Mouse (Mus musculus): Measurements from ENCODE around the gene Abcb8. TPM values are rescaled to one million over a fixed set of nuclear protein-coding genes. Genes with fewer than 3 reads are reported as not detected.

The Abcb8 gene
- polyA plus RNA-seq, 1 experiment = 51.0 TPM

GRCm38 (mm10) chr5:24417587-24417986, 24.1 kb downstream of the Abcb8 start:
- no peak for DNase-seq (ENCODE audit: low read depth)
- no peak for TF ChIP-seq POLR2A (IDR thresholded peaks at IDR 0.05; ENCODE audit: borderline replicate concordance, extremely low read depth, insufficient read depth, insufficient read length, poor library complexity, severe bottlenecking)
- TF ChIP-seq CTCF (IDR thresholded peaks at IDR 0.05; ENCODE audit: borderline replicate concordance, extremely low read depth, insufficient read depth, insufficient read length) = no peak

- TF ChIP-seq CTCF (IDR thresholded peaks at IDR 0.05; ENCODE audit: borderline replicate concordance, extremely low read depth, insufficient read depth, insufficient read length) (no peak), POLR2A (IDR thresholded peaks at IDR 0.05; ENCODE audit: borderline replicate concordance, extremely low read depth, insufficient read depth, insufficient read length, poor library complexity, severe bottlenecking) (no peak)
- no peak for DNase-seq (ENCODE audit: low read depth)
Measured at GRCm38 (mm10) chr5:24420381-24420780, 26.9 kb downstream of the Abcb8 start.

GRCm38 (mm10) chr5:24423129-24424003, 29.9 kb downstream of the Abcb8 start, which contains the start of the genes Cdk5 and Slc4a2:
Cdk5 (minus strand) TSS chr5:24423530.
Slc4a2 (plus strand) TSS chr5:24423837.
- peak; percentile 100 for DNase-seq (ENCODE audit: low read depth)
- TF ChIP-seq POLR2A (IDR thresholded peaks at IDR 0.05; ENCODE audit: borderline replicate concordance, extremely low read depth, insufficient read depth, insufficient read length, poor library complexity, severe bottlenecking) (peak; percentile 22; the same call in 1 of the 2 replicates), CTCF (IDR thresholded peaks at IDR 0.05; ENCODE audit: borderline replicate concordance, extremely low read depth, insufficient read depth, insufficient read length) (no peak)

DNA sequence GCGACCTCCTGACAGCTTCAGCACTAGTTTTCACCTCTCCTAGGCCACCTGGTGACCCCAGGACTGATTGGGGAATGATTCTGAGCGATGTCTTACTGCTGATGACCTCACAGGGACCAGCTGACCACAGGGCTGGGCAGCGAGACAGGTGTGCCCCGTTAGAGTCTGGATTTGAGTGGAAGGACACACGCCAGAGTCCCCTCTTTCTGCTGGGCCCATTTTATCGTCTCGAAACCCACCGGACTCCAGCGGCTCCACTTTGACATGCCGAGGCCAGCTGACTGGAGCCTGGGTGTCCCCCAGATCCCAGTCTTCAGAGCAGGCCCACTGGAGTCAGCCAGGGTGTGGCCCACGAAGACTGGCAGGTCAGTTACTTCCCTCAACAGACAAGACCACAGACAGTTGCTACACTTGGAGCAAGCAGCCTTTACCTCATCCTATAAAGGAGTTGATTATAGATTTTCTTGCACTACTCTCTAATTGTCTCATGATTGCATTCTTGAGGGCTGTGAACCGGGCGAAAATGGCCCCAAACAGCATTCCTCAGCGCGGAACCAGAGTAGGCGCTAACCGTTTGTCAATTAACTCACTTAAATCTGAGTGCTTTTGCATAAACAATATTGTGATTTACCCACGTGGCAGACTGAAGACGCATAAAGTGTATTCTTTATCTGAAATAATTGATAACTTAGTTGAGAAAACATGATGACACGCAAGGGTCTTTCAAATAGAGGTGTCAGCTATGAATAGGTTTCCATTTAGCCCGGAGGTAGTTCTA, 30.7 kb downstream of the Abcb8 start:
- TF ChIP-seq POLR2A (IDR thresholded peaks at IDR 0.05; ENCODE audit: borderline replicate concordance, extremely low read depth, insufficient read depth, insufficient read length, poor library complexity, severe bottlenecking) = no peak
- no peak for TF ChIP-seq CTCF (IDR thresholded peaks at IDR 0.05; ENCODE audit: borderline replicate concordance, extremely low read depth, insufficient read depth, insufficient read length)
- peak; percentile 22 for DNase-seq (ENCODE audit: low read depth)

GRCm38 (mm10) chr5:24424861-24425411, 31.5 kb downstream of the Abcb8 start:
- peak; percentile 91 for DNase-seq (ENCODE audit: low read depth)
- peak; percentile 66; the same call in 1 of the 2 replicates for TF ChIP-seq POLR2A (IDR thresholded peaks at IDR 0.05; ENCODE audit: borderline replicate concordance, extremely low read depth, insufficient read depth, insufficient read length, poor library complexity, severe bottlenecking)
- TF ChIP-seq CTCF (IDR thresholded peaks at IDR 0.05; ENCODE audit: borderline replicate concordance, extremely low read depth, insufficient read depth, insufficient read length) = no peak

- DNase-seq (ENCODE audit: low read depth) = peak; percentile 59
- TF ChIP-seq CTCF (IDR thresholded peaks at IDR 0.05; ENCODE audit: borderline replicate concordance, extremely low read depth, insufficient read depth, insufficient read length) (0 out of 2 replicates have a peak, but pooled peaks have one; percentile 15), POLR2A (IDR thresholded peaks at IDR 0.05; ENCODE audit: borderline replicate concordance, extremely low read depth, insufficient read depth, insufficient read length, poor library complexity, severe bottlenecking) (no peak)
Measured at GRCm38 (mm10) chr5:24425421-24426036, 32.1 kb downstream of the Abcb8 start.

- TF ChIP-seq POLR2A (IDR thresholded peaks at IDR 0.05; ENCODE audit: borderline replicate concordance, extremely low read depth, insufficient read depth, insufficient read length, poor library complexity, severe bottlenecking) (no peak), CTCF (IDR thresholded peaks at IDR 0.05; ENCODE audit: borderline replicate concordance, extremely low read depth, insufficient read depth, insufficient read length) (no peak)
- DNase-seq (ENCODE audit: low read depth) = peak; percentile 58
Measured at GRCm38 (mm10) chr5:24426037-24426432, 32.6 kb downstream of the Abcb8 start.

DNA sequence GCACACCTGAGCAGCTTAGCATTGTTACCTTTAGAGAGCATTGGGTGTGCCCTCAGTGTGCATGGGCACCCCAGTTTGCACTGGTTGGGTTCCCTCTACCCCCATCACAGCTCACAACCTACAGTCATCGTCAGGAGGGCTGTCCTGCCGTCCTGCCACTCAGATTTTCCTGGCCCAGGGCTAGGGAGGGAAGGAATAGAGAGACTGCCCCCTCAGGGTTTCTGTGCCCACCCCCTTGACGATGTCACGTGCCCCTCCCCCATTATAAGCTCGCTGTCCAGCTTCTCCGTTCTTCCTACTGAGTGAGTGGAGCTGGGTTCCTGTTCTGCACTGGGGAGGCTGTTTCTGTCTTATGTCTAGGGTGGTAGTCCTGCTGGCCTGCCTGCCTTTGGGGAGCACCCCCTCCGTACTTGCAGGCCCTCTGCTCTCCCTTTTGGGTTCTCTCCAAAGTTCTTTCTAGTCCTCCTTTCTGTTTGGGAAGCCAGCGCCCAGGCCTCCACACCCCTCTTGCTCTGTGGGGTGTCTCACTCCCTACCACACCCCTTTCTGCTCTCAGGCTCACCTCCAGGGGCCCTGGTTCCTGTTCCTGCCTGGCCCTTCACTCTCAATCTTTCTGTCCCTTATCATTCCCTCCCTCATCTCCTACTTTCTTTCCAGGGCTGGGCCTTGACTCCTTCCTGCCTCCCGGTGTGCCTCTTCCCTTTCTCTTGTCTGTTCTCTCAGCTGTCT, 33.3 kb downstream of the Abcb8 start:
- TF ChIP-seq POLR2A (IDR thresholded peaks at IDR 0.05; ENCODE audit: borderline replicate concordance, extremely low read depth, insufficient read depth, insufficient read length, poor library complexity, severe bottlenecking) = no peak
- TF ChIP-seq CTCF (IDR thresholded peaks at IDR 0.05; ENCODE audit: borderline replicate concordance, extremely low read depth, insufficient read depth, insufficient read length) = no peak
- no peak for DNase-seq (ENCODE audit: low read depth)

- DNase-seq (ENCODE audit: low read depth) = no peak
- TF ChIP-seq CTCF (IDR thresholded peaks at IDR 0.05; ENCODE audit: borderline replicate concordance, extremely low read depth, insufficient read depth, insufficient read length) (no peak), POLR2A (IDR thresholded peaks at IDR 0.05; ENCODE audit: borderline replicate concordance, extremely low read depth, insufficient read depth, insufficient read length, poor library complexity, severe bottlenecking) (no peak)
Measured at GRCm38 (mm10) chr5:24427285-24427633, 33.8 kb downstream of the Abcb8 start.

DNA sequence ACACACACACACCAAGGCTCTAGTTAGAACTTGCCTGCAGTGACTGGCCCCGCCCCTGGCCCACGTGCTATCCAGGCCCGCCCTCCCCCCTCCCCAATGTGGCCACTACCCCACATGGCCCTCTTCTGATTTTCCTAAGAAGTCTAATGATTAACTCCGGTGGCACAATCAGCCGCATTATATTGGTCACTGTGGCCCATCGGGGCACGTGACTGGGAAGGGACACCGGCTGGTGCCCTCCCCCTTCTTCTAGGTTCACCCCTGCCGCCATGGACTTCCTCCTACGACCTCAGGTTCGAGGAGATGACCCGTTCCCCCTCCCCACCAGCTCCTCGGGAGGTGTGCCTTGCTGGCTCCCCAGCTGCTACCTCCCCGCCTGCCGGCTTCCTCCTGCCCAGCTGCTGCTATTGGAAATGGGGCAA, 34.5 kb downstream of the Abcb8 start:
- TF ChIP-seq POLR2A (IDR thresholded peaks at IDR 0.05; ENCODE audit: borderline replicate concordance, extremely low read depth, insufficient read depth, insufficient read length, poor library complexity, severe bottlenecking) (no peak), CTCF (IDR thresholded peaks at IDR 0.05; ENCODE audit: borderline replicate concordance, extremely low read depth, insufficient read depth, insufficient read length) (no peak)
- peak; percentile 33 for DNase-seq (ENCODE audit: low read depth)
